Mouse (Mus musculus) liver, adult 10 weeks (tissue): ENCODE data around the gene Brd3. TPM values are rescaled to one million over a fixed set of nuclear protein-coding genes. Genes with fewer than 3 reads are reported as not detected.

Source experiments
- polyA plus RNA-seq: library from polyadenylated mRNA; stranded (reverse); fragments of 350-450 nt; fragmentation: Illumina TruSeq; extraction: RNeasy Lipid Tissue Mini Kit (QIAGEN cat#74804); gene quantifications from one replicate; pipeline ENCODE4 v1.2.3, GENCODE M21; 2014; ENCODE audit warnings: low read depth, low replicate concordance

Brd3 gene
- 10.4 TPM for polyA plus RNA-seq

DNA sequence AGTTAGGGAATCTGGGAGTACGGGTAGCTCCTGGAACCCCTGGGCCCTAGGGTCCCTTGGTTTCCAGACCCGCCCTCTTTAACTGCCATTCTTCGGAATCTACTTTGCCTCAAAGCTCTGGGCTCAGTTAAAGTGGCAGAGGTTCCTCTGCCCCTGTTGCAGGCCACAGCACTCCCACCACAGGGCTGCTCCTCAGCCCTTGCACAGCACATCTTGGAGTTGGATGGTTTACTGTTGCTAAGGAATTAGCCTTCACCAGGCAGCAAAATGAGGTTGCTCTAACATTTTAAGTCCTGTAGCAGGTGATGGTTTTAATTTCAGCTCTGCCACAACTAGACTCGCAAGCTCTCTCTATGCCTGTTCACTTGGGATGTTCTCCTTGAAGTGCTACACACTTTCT is at the start of gene Brd3:
TSS of gene Brd3 (minus strand) at position 101 of the 400 bp plus-strand sequence.

DNA sequence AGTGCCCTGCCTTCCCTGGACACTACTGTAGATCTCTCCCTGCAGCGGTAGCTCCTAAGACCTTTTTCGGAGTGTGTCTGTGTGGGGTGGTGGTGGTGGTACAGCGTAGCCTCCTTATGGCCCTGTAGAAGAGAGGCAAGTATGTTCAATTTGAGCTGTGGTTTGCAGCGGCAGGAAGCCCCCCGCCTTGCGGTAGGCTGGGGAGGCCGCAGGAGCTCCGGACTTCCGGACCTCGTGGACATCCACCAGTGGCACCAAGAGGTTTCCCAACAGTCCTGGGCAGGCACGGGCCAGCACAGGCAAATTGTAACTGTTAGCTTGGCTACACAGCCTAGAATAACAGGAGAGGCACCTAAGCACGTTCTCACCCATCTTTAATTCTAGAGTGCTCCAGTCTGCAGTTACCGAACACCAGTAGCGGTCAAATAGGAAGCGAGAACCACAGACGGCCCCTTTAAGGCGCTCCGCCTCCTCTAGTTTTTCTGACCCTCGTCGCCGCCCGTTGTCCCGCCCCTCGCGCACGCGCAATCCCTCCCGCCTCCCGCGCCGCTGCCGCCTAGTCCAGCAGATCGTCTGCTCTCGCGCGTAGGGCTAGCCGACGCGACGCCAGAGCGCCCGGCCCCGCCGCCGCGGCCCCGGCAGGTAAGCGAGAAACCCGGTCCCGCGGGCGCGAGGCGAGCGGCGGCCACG is 7.3 kb upstream of the Brd3 start, which contains the start of gene Wdr5:
TSS of gene Wdr5 (plus strand) at position 519 of the 690 bp plus-strand sequence.

DNA sequence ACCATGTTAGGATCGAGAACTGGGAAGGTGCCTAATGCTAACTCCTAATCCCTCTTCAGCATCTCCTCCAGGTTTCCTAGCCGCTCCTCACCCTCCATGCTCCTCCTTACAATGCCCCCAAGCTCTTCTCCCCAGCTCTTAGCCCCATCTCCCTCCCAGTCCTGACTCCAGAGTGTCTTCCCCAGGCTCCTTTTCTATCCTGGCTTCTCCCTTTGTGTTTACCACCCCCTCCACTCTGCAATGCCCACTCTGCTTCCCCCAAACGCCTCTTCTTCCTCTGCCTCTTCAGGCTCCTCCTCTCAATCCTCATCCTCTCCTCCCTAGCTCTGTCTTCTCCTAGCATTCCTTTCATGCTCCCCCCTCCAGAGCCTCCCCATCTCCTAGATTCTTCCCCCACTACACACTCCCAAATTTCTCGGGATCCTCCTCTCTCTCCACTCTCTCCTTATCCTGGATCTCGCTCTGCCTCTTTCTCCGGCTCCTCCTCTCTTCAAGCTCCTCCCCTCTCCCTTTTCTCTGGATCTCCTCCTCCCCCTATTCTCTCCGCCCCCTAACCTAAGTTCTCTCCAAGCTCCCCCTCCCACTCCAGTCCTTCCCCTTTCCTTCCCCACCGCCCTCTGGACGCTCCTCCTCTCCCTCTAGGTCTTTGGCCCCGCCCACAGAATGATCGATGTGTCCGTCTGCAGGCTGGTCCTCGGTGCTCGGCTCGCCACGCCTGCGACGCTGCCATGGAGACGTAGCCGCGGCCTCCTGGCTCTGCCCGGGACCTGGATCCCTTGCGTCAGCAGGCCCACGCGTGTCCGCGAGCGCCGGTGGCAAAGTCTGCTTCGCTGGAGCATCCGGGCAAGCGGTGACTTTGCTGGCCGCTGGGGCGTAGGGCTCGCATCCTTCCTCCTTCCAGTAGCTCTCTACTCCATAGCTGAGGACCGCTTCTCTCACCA is 65.4 kb downstream of the Brd3 start, which contains the start of gene Brd3os:
TSS of gene Brd3os (plus strand) at position 558 of the 941 bp plus-strand sequence.

DNA sequence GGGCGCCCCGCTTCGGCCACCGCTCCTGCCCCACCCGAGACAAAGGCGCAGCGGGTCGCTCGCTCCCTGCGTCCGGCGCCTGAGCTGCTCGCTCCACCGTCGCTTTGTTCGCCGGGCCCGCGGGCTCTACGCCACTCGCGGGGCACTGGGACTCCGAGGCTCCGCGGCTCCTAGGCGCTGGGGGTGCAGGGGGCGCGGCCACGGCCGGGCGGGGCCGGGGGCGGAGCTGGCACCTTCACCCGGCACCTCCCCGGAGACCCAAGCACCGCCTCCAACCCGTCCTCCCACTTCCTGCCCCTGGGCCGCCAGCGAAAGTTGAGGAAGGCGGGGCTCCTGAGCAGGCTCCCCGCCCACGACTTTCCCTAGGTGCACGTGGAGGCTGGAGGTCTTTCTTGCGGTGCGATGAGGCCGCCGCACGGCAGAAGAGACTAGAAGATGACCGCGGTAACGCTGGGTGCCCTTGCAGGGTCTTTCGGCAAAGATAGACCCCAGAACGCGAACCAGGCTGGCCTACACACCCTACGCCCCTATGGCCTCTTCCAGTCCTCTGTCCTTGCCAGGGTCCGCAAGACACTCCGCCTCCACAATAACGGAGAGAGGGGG is 80.5 kb downstream of the Brd3 start, which contains the start of gene Vav2:
TSS of gene Vav2 (minus strand) at position 179 of the 603 bp plus-strand sequence.

Other genes with a start within 250 kb of the Brd3 start
- 6.9 TPM for gene Vav2, start 80.6 kb downstream of the Brd3 start, polyA plus RNA-seq
- gene Brd3os, start 65.3 kb downstream of the Brd3 start, polyA plus RNA-seq: 0.21 TPM
- gene Wdr5, start 7.5 kb upstream of the Brd3 start, polyA plus RNA-seq: 11.4 TPM
- 25.7 TPM for gene Rxra, start 168.8 kb upstream of the Brd3 start, polyA plus RNA-seq